Mouse (Mus musculus) liver, embryonic 14.5 days (tissue): Measurements from ENCODE around the gene Fkbp15. TPM values are rescaled to one million over a fixed set of nuclear protein-coding genes. Genes with fewer than 3 reads are reported as not detected.

Experiments
- ATAC-seq: fragments of 200-750 bp; cut with Nextera tagmentation; 2 replicates; pipeline ENCODE4 v1.8.0; 2017; ENCODE audit warnings: moderate number of reproducible peaks, mild to moderate bottlenecking, moderate library complexity; ENCODE audit not compliant: insufficient read depth
- DNase-seq, 3 experiments: peaks; one replicate each; pipeline ENCODE4 v3.0.0-alpha.2; 2012 to 2013; ENCODE audit warnings: low read depth in 3 of 3, low spot score in 3 of 3
- H3K27ac ChIP-seq: fragments of 300-500 bp; sonication (generic); 2 replicates; pipeline ENCODE4 v1.5.1; 2014; ENCODE audit warnings: moderate library complexity, mild to moderate bottlenecking, control low read depth, inconsistent platforms
- H3K27me3 ChIP-seq: fragments of 300-500 bp; sonication (generic); 2 replicates; pipeline ENCODE4 v1.6.1; 2014; ENCODE audit warnings: mild to moderate bottlenecking, low read length, moderate library complexity; ENCODE audit not compliant: control insufficient read depth, insufficient read depth
- H3K36me3 ChIP-seq: fragments of 300-500 bp; sonication (generic); replicated peaks from 2 replicates; pipeline ENCODE4 v1.6.1; 2014; ENCODE audit warnings: low read depth; ENCODE audit not compliant: control insufficient read depth, insufficient read depth
- H3K4me1 ChIP-seq, 2 experiments: fragments of 200-500 bp in 1 of 2; fragments of 300-500 bp in 1 of 2; sonication (generic) in 1 of 2; replicated peaks; 2 replicates each; pipeline ENCODE4 v1.6.1; 2012 to 2014; ENCODE audit warnings: antibody characterized with exemption in 1 of 2, inconsistent platforms in 1 of 2, low read length in 1 of 2; ENCODE audit not compliant: control insufficient read depth in 2 of 2, insufficient read depth in 2 of 2
- H3K4me2 ChIP-seq: fragments of 300-500 bp; sonication (generic); 2 replicates; pipeline ENCODE4 v1.6.1; 2014; ENCODE audit warnings: low read depth, mild to moderate bottlenecking, control low read depth, moderate library complexity
- H3K4me3 ChIP-seq, 2 experiments: fragments of 200-500 bp in 1 of 2; fragments of 300-500 bp in 1 of 2; sonication (generic) in 1 of 2; 2 replicates each; pipeline ENCODE4 v1.5.1; 2012 to 2014; ENCODE audit warnings: low read depth in 2 of 2, low read length in 2 of 2, mild to moderate bottlenecking in 2 of 2, control low read depth in 1 of 2, inconsistent platforms in 1 of 2, moderate library complexity in 1 of 2; ENCODE audit not compliant: insufficient read depth in 1 of 2
- H3K9ac ChIP-seq: fragments of 300-500 bp; sonication (generic); replicated peaks from 2 replicates; pipeline ENCODE4 v1.6.1; 2014; ENCODE audit warnings: mild to moderate bottlenecking, control low read depth, moderate library complexity
- H3K9me3 ChIP-seq: fragments of 300-500 bp; sonication (generic); 2 replicates; pipeline ENCODE4 v1.6.1; 2016; ENCODE audit warnings: low read length, mixed read lengths; ENCODE audit not compliant: control insufficient read depth
- CTCF ChIP-seq: IDR thresholded peaks from 2 replicates; pipeline ENCODE4 v1.5.1; 2016; ENCODE audit warnings: antibody characterized with exemption, low read depth, control low read depth
- EP300 ChIP-seq: IDR thresholded peaks from 2 replicates; pipeline ENCODE4 v1.6.1; 2016; ENCODE audit warnings: antibody characterized with exemption, low read depth
- WGBS: fragments of 180-500 bp; shearing (Covaris S2); extraction: QIAGEN DNeasy Blood & Tissue Kit; methylation state at CpG from one replicate; pipeline ENCODE4 v1.1.7; 2014; ENCODE audit not compliant: insufficient replicate concordance; 5-methylcytosine and 5-hydroxymethylcytosine counted together
- polyA plus RNA-seq, 2 experiments: library from polyadenylated mRNA; depleted of rRNA in 1 of 2; stranded (reverse) in 1 of 2; unstranded in 1 of 2; fragments of >200 nt; fragmentation: Nextera tagmentation in 1 of 2; extraction: Ambion mirVana in 1 of 2; gene quantifications; 2 replicates each; pipeline versions ENCODE4 v1.2.1 to v1.2.3; 2012 to 2014

The Fkbp15 gene
- polyA plus RNA-seq, 2 experiments, result 9.6 to 9.7 TPM

- Histone ChIP-seq H3K27ac (no peak within 1 kb of the TSS), H3K9me3 (no peaks in the 10 kb centered on the region), H3K4me3 (no peak within 1 kb of the TSS), H3K27me3 (no peaks in the 10 kb centered on the region), H3K4me2 (no peak within 1 kb of the TSS), H3K36me3 (no peaks in the 10 kb centered on the region), H3K4me1 (no peaks in the 10 kb centered on the region), H3K9ac (no peak within 1 kb of the TSS)
- ATAC-seq (no peak), DNase-seq (no peak)
- TF ChIP-seq CTCF, result no peak
- TF ChIP-seq EP300, result no peak
- WGBS, result 35% methylated on average over 2 of the region's 2 CpGs
Observed at GRCm38 (mm10) chr4:62262276-62262675, 98.1 kb downstream of the Fkbp15 start, which contains the start of gene Slc31a2. Gene Slc31a2, plus strand, starts transcription at chr4:62262562.

- no peak for TF ChIP-seq CTCF
- no peak for TF ChIP-seq EP300
- DNase-seq (peak in 1 of 3 experiments; percentile 16), ATAC-seq (no peak)
- H3K4me3 ChIP-seq, result no peak overlapping the region
- no peak overlapping the region for H3K27ac ChIP-seq
- WGBS, result 19% methylated on average over 8 of the region's 8 CpGs
- no peaks in the 10 kb centered on the region for H3K27me3 ChIP-seq
- no peak overlapping the region for H3K4me2 ChIP-seq
- H3K4me1 ChIP-seq, result no peaks in the 10 kb centered on the region
- no peak overlapping the region for H3K9ac ChIP-seq
- no peaks in the 10 kb centered on the region for H3K9me3 ChIP-seq
- no peaks in the 10 kb centered on the region for H3K36me3 ChIP-seq
Observed at GRCm38 (mm10) chr4:62256931-62257330, 103.4 kb downstream of the Fkbp15 start.

- Histone ChIP-seq H3K27ac (no peak overlapping the region), H3K9me3 (no peaks in the 10 kb centered on the region), H3K4me1 (no peaks in the 10 kb centered on the region), H3K27me3 (no peaks in the 10 kb centered on the region), H3K4me3 (no peak overlapping the region), H3K36me3 (no peaks in the 10 kb centered on the region), H3K9ac (no peak overlapping the region), H3K4me2 (no peak overlapping the region)
- ATAC-seq, result no peak
- TF ChIP-seq EP300 (no peak), CTCF (no peak)
- no peak for DNase-seq
- 44% methylated on average over 8 of the region's 8 CpGs for WGBS
Observed at GRCm38 (mm10) chr4:62254551-62254950, 105.8 kb downstream of the Fkbp15 start.

GRCm38 (mm10) chr4:62251776-62252175 lies 108.6 kb downstream of the Fkbp15 start:
- no peak overlapping the region for H3K4me3 ChIP-seq
- TF ChIP-seq CTCF (no peak), EP300 (no peak)
- DNase-seq, result no peak
- no peak overlapping the region for H3K4me2 ChIP-seq
- no peak overlapping the region for H3K9ac ChIP-seq
- H3K27me3 ChIP-seq, result no peaks in the 10 kb centered on the region
- no peaks in the 10 kb centered on the region for H3K4me1 ChIP-seq
- 75% methylated on average over 4 of the region's 4 CpGs for WGBS
- no peaks in the 10 kb centered on the region for H3K36me3 ChIP-seq
- H3K27ac ChIP-seq, result no peak overlapping the region
- no peak for ATAC-seq
- no peaks in the 10 kb centered on the region for H3K9me3 ChIP-seq

- no peaks in the 10 kb centered on the region for H3K27me3 ChIP-seq
Observed at GRCm38 (mm10) chr4:62250896-62251544, 109.3 kb downstream of the Fkbp15 start.

More at GRCm38 (mm10) chr4:62250896-62251544, 109.3 kb downstream of the Fkbp15 start:
- no peak for DNase-seq
- WGBS, result 43% methylated on average over 3 of the region's 3 CpGs
- Histone ChIP-seq H3K4me3 (no peak overlapping the region), H3K36me3 (no peaks in the 10 kb centered on the region), H3K4me1 (no peaks in the 10 kb centered on the region), H3K9ac (no peak overlapping the region), H3K4me2 (no peak overlapping the region), H3K9me3 (no peaks in the 10 kb centered on the region), H3K27ac (no peak overlapping the region)
- no peak for ATAC-seq
- TF ChIP-seq EP300 (no peak), CTCF (peak; percentile 47)

Other genes starting within 250 kb of the Fkbp15 start
- 0.06 TPM in 1 of 2 replicates, not detected in the other for gene Mup21, start 209.7 kb downstream of the Fkbp15 start, polyA plus RNA-seq (2012; rRNA removed)
- not detected in 2 replicates for gene Mup21, start 209.7 kb downstream of the Fkbp15 start, polyA plus RNA-seq (2014; fragmentation: Nextera tagmentation; extraction: Ambion mirVana)
- 0.23 and 0.30 TPM in 2 replicates for gene Zfp37, start 129.5 kb downstream of the Fkbp15 start, polyA plus RNA-seq (2012; rRNA removed)
- gene Zfp37, start 129.5 kb downstream of the Fkbp15 start, polyA plus RNA-seq (2014; fragmentation: Nextera tagmentation; extraction: Ambion mirVana), result 0.28 and 0.36 TPM in 2 replicates
- gene Slc31a2, start 98.0 kb downstream of the Fkbp15 start, polyA plus RNA-seq (2012; rRNA removed), result 4.1 and 4.2 TPM in 2 replicates
- 2.9 and 3.4 TPM in 2 replicates for gene Slc31a2, start 98.0 kb downstream of the Fkbp15 start, polyA plus RNA-seq (2014; fragmentation: Nextera tagmentation; extraction: Ambion mirVana)
- gene Slc31a1, start 179 bp upstream of the Fkbp15 start, polyA plus RNA-seq (2012; rRNA removed), result 17.3 and 22.4 TPM in 2 replicates
- 36.6 and 41.3 TPM in 2 replicates for gene Slc31a1, start 179 bp upstream of the Fkbp15 start, polyA plus RNA-seq (2014; fragmentation: Nextera tagmentation; extraction: Ambion mirVana)
- gene Cdc26, start 48.1 kb upstream of the Fkbp15 start, polyA plus RNA-seq (2012; rRNA removed), result 24.1 and 40.2 TPM in 2 replicates
- gene Cdc26, start 48.1 kb upstream of the Fkbp15 start, polyA plus RNA-seq (2014; fragmentation: Nextera tagmentation; extraction: Ambion mirVana), result 65.7 and 71.0 TPM in 2 replicates
- 8.3 and 9.8 TPM in 2 replicates for gene Prpf4, start 48.2 kb upstream of the Fkbp15 start, polyA plus RNA-seq (2012; rRNA removed)
- 9.0 and 10.3 TPM in 2 replicates for gene Prpf4, start 48.2 kb upstream of the Fkbp15 start, polyA plus RNA-seq (2014; fragmentation: Nextera tagmentation; extraction: Ambion mirVana)
- 0.15 TPM in 1 of 2 replicates, not detected in the other for gene Rnf183, start 74.7 kb upstream of the Fkbp15 start, polyA plus RNA-seq (2012; rRNA removed)
- not detected in 2 replicates for gene Rnf183, start 74.7 kb upstream of the Fkbp15 start, polyA plus RNA-seq (2014; fragmentation: Nextera tagmentation; extraction: Ambion mirVana)
- 0.58 and 0.83 TPM in 2 replicates for gene Wdr31, start 110.3 kb upstream of the Fkbp15 start, polyA plus RNA-seq (2012; rRNA removed)
- gene Wdr31, start 110.3 kb upstream of the Fkbp15 start, polyA plus RNA-seq (2014; fragmentation: Nextera tagmentation; extraction: Ambion mirVana), result 1.6 and 1.7 TPM in 2 replicates
- 0.19 and 0.25 TPM in 2 replicates for gene Bspry, start 119.5 kb upstream of the Fkbp15 start, polyA plus RNA-seq (2012; rRNA removed)
- 0.17 and 0.23 TPM in 2 replicates for gene Bspry, start 119.5 kb upstream of the Fkbp15 start, polyA plus RNA-seq (2014; fragmentation: Nextera tagmentation; extraction: Ambion mirVana)
- gene Hdhd3, start 142.9 kb upstream of the Fkbp15 start, polyA plus RNA-seq (2012; rRNA removed), result 3.6 and 4.2 TPM in 2 replicates
- 6.4 and 9.1 TPM in 2 replicates for gene Hdhd3, start 142.9 kb upstream of the Fkbp15 start, polyA plus RNA-seq (2014; fragmentation: Nextera tagmentation; extraction: Ambion mirVana)
- gene Alad, start 159.4 kb upstream of the Fkbp15 start, polyA plus RNA-seq (2012; rRNA removed), result 296 and 338 TPM in 2 replicates
- 629 and 675 TPM in 2 replicates for gene Alad, start 159.4 kb upstream of the Fkbp15 start, polyA plus RNA-seq (2014; fragmentation: Nextera tagmentation; extraction: Ambion mirVana)
- 24.3 and 37.4 TPM in 2 replicates for gene Pole3, start 164.5 kb upstream of the Fkbp15 start, polyA plus RNA-seq (2012; rRNA removed)
- gene Pole3, start 164.5 kb upstream of the Fkbp15 start, polyA plus RNA-seq (2014; fragmentation: Nextera tagmentation; extraction: Ambion mirVana), result 54.7 and 59.8 TPM in 2 replicates
- 0.10 and 0.12 TPM in 2 replicates for gene 4933430I17Rik, start 164.8 kb upstream of the Fkbp15 start, polyA plus RNA-seq (2012; rRNA removed)
- gene 4933430I17Rik, start 164.8 kb upstream of the Fkbp15 start, polyA plus RNA-seq (2014; fragmentation: Nextera tagmentation; extraction: Ambion mirVana), result 0.08 and 0.20 TPM in 2 replicates
- gene Rgs3, start 199.3 kb upstream of the Fkbp15 start, polyA plus RNA-seq (2012; rRNA removed), result 3.8 and 3.9 TPM in 2 replicates
- gene Rgs3, start 199.3 kb upstream of the Fkbp15 start, polyA plus RNA-seq (2014; fragmentation: Nextera tagmentation; extraction: Ambion mirVana), result 3.1 and 3.6 TPM in 2 replicates